Mouse (Mus musculus) testis, adult 2 months (tissue): ENCODE measurements around the gene Samd8.

ENCODE experiments used
- CTCF ChIP-seq: fragments of 200-500 bp; IDR thresholded peaks from 2 replicates; pipeline ENCODE4 v1.5.1; 2012; ENCODE audit warnings: low read depth, mild to moderate bottlenecking, inconsistent platforms, low read length, moderate library complexity; ENCODE audit not compliant: control insufficient read depth, insufficient read depth, insufficient replicate concordance
- POLR2A ChIP-seq: fragments of 200-500 bp; IDR thresholded peaks from 2 replicates; pipeline ENCODE4 v1.6.1; 2012; ENCODE audit warnings: low read depth, mild to moderate bottlenecking, inconsistent platforms, low read length, moderate library complexity; ENCODE audit not compliant: control insufficient read depth

DNA sequence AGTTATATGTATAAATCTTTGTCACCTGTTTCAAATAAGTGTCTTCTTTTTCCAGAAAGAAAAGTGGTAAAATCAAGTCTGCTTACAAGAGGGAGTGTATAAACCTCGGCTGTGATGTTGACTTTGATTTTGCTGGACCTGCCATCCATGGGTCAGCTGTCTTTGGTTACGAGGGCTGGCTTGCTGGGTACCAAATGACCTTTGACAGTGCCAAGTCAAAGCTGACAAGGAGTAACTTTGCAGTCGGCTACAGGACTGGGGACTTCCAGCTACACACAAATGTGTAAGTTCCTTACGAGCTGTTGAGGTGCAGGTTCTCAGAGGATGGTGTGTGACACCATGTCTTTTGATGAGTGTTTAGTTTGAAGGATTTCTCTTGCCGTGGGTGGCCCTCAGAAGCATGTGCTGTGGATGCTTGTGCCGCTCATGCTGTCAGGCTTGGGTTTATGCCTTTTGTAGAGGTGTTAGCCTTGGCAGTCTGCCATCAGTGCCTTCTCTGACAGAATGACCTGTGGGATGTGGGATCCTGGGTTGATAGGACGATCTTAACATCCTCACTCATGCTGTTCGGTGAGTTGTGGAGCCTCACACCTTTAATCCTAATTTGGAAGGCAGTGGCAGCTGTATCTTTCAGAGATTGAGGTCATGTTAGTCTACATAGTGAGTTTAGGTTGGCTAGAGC lies 88.1 kb downstream of the Samd8 start:
- no peak for TF ChIP-seq CTCF
- no peak for TF ChIP-seq POLR2A
